Mouse (Mus musculus): ENCODE data around the gene Ago4. TPM values are rescaled to one million over a fixed set of nuclear protein-coding genes. Genes with fewer than 3 reads are reported as not detected.

Gene Ago4
- polyA plus RNA-seq, 1 experiment: 1.0 TPM

- Histone ChIP-seq H3K27me3 (ENCODE audit: control insufficient read depth, insufficient read depth, low read length) (no peaks in the 10 kb centered on the region), H3K4me1 (ENCODE audit: control insufficient read depth, insufficient read depth, insufficient read length) (no peaks in the 10 kb centered on the region; the same call in 1 of the 2 replicates), H3K27ac (ENCODE audit: insufficient read depth, low read length) (peak overlapping the region; percentile 70), H3K4me3 (ENCODE audit: extremely low read depth, insufficient read depth, insufficient read length) (peak overlapping the region; percentile 76), H3K36me3 (ENCODE audit: control insufficient read depth, insufficient read depth, low read length) (no peaks in the 10 kb centered on the region)
- TF ChIP-seq POLR2A (IDR thresholded peaks at IDR 0.05; ENCODE audit: low read depth, low read length) (no peak), CTCF (IDR thresholded peaks at IDR 0.05; ENCODE audit: extremely low read depth, insufficient read depth, insufficient read length, insufficient replicate concordance) (no peak)
- 2% methylated on average over 18 of the region's 25 CpGs for whole genome bisulfite sequencing
- peak; percentile 22 to 65 for DNase-seq (ENCODE audit: low read depth in 1 of 2, low spot score in 2 of 2)
Measured at GRCm38 (mm10) chr4:126467721-126468284, 65.5 kb downstream of the Ago4 start.

- H3K4me1 ChIP-seq (ENCODE audit: control insufficient read depth, insufficient read depth, insufficient read length): no peaks in the 10 kb centered on the region; the same call in 1 of the 2 replicates
- WGBS: 79% methylated on average over 8 of the region's 8 CpGs
Measured at GRCm38 (mm10) chr4:126466251-126466750, 67.0 kb downstream of the Ago4 start.

DNA sequence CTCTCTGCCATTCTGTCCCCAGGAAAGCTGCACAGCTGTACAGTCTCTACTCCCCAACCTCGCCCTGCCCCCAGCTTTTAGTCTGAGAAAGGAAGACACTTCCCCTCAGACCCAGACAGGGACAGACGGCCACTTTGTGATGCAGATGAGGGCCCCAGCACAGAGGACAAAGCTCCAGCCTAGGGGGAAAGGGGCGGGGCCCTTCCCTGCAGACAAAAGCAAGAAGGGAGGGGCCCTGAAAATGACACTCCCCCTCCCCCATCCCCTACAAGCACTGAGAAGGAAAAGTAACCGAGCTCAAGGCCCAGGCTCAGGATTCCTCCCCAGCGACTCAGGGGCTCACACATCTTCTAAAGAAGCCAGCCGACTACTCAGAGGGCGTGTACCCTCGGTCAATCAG lies 67.4 kb downstream of the Ago4 start:
- no peak overlapping the region for H3K27ac ChIP-seq (ENCODE audit: insufficient read depth, low read length)
- 55% methylated on average over 8 of the region's 8 CpGs for WGBS
- H3K4me3 ChIP-seq (ENCODE audit: extremely low read depth, insufficient read depth, insufficient read length): no peak overlapping the region
- H3K27me3 ChIP-seq (ENCODE audit: control insufficient read depth, insufficient read depth, low read length): no peaks in the 10 kb centered on the region
- no peak for DNase-seq (ENCODE audit: low read depth in 1 of 2, low spot score in 2 of 2)
- H3K36me3 ChIP-seq (ENCODE audit: control insufficient read depth, insufficient read depth, low read length): no peaks in the 10 kb centered on the region
- TF ChIP-seq POLR2A (IDR thresholded peaks at IDR 0.05; ENCODE audit: low read depth, low read length) (no peak), CTCF (IDR thresholded peaks at IDR 0.05; ENCODE audit: extremely low read depth, insufficient read depth, insufficient read length, insufficient replicate concordance) (no peak)
- H3K4me1 ChIP-seq (ENCODE audit: control insufficient read depth, insufficient read depth, insufficient read length): no peaks in the 10 kb centered on the region; the same call in 1 of the 2 replicates

More at GRCm38 (mm10) chr4:126466251-126466750, 67.0 kb downstream of the Ago4 start:
- Histone ChIP-seq H3K36me3 (ENCODE audit: control insufficient read depth, insufficient read depth, low read length) (no peaks in the 10 kb centered on the region), H3K27me3 (ENCODE audit: control insufficient read depth, insufficient read depth, low read length) (no peaks in the 10 kb centered on the region), H3K27ac (ENCODE audit: insufficient read depth, low read length) (no peak overlapping the region), H3K4me3 (ENCODE audit: extremely low read depth, insufficient read depth, insufficient read length) (no peak overlapping the region)
- TF ChIP-seq CTCF (IDR thresholded peaks at IDR 0.05; ENCODE audit: extremely low read depth, insufficient read depth, insufficient read length, insufficient replicate concordance): no peak
- TF ChIP-seq POLR2A (IDR thresholded peaks at IDR 0.05; ENCODE audit: low read depth, low read length): no peak
- no peak for DNase-seq (ENCODE audit: low read depth in 1 of 2, low spot score in 2 of 2)

GRCm38 (mm10) chr4:126464892-126465235 lies 68.4 kb downstream of the Ago4 start:
- Histone ChIP-seq H3K27me3 (ENCODE audit: control insufficient read depth, insufficient read depth, low read length) (no peaks in the 10 kb centered on the region), H3K27ac (ENCODE audit: insufficient read depth, low read length) (no peak overlapping the region), H3K36me3 (ENCODE audit: control insufficient read depth, insufficient read depth, low read length) (peaks cover 7% of the 10 kb centered on the region), H3K4me3 (ENCODE audit: extremely low read depth, insufficient read depth, insufficient read length) (no peak overlapping the region), H3K4me1 (ENCODE audit: control insufficient read depth, insufficient read depth, insufficient read length) (no peaks in the 10 kb centered on the region; the same call in 1 of the 2 replicates)
- no peak for TF ChIP-seq CTCF (IDR thresholded peaks at IDR 0.05; ENCODE audit: extremely low read depth, insufficient read depth, insufficient read length, insufficient replicate concordance)
- TF ChIP-seq POLR2A (IDR thresholded peaks at IDR 0.05; ENCODE audit: low read depth, low read length): no peak
- WGBS: 82% methylated on average over 2 of the region's 2 CpGs
- no peak for DNase-seq (ENCODE audit: low read depth in 1 of 2, low spot score in 2 of 2)

GRCm38 (mm10) chr4:126464189-126464891 lies 68.9 kb downstream of the Ago4 start:
- WGBS: 68% methylated on average over 4 of the region's 4 CpGs

DNA sequence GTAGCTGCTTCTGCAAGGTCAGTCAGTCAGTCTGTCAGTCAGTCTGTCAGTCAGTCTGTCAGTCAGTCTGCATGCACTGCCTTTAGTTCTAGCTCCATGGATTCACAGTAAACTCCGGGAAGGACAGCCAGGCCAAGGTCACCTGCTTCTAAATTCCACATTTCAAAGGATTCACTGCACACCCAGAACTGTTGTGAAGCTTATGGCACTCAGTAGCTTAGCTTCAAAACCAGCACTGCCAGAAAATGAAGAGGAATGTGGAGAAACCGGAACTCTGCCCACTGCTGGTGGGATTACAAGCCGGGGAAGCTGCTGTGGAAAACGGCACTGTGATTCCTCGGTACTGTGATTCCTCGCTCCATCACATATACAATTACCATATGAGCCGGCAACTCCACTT lies 77.8 kb downstream of the Ago4 start:
- Histone ChIP-seq H3K4me3 (ENCODE audit: extremely low read depth, insufficient read depth, insufficient read length) (no peak overlapping the region), H3K27me3 (ENCODE audit: control insufficient read depth, insufficient read depth, low read length) (no peaks in the 10 kb centered on the region), H3K4me1 (ENCODE audit: control insufficient read depth, insufficient read depth, insufficient read length) (no peaks in the 10 kb centered on the region), H3K27ac (ENCODE audit: insufficient read depth, low read length) (no peak overlapping the region), H3K36me3 (ENCODE audit: control insufficient read depth, insufficient read depth, low read length) (peaks cover 37% of the 10 kb centered on the region)
- WGBS: 95% methylated on average over 7 of the region's 7 CpGs
- DNase-seq (ENCODE audit: low read depth in 1 of 2, low spot score in 2 of 2): no peak
- TF ChIP-seq POLR2A (IDR thresholded peaks at IDR 0.05; ENCODE audit: low read depth, low read length): no peak
- no peak for TF ChIP-seq CTCF (IDR thresholded peaks at IDR 0.05; ENCODE audit: extremely low read depth, insufficient read depth, insufficient read length, insufficient replicate concordance)

More at GRCm38 (mm10) chr4:126464189-126464891, 68.9 kb downstream of the Ago4 start:
- Histone ChIP-seq H3K27ac (ENCODE audit: insufficient read depth, low read length) (no peak overlapping the region), H3K36me3 (ENCODE audit: control insufficient read depth, insufficient read depth, low read length) (peaks cover 10% of the 10 kb centered on the region), H3K4me1 (ENCODE audit: control insufficient read depth, insufficient read depth, insufficient read length) (no peaks in the 10 kb centered on the region; the same call in 1 of the 2 replicates), H3K27me3 (ENCODE audit: control insufficient read depth, insufficient read depth, low read length) (no peaks in the 10 kb centered on the region), H3K4me3 (ENCODE audit: extremely low read depth, insufficient read depth, insufficient read length) (no peak overlapping the region)
- TF ChIP-seq CTCF (IDR thresholded peaks at IDR 0.05; ENCODE audit: extremely low read depth, insufficient read depth, insufficient read length, insufficient replicate concordance): no peak
- TF ChIP-seq POLR2A (IDR thresholded peaks at IDR 0.05; ENCODE audit: low read depth, low read length): no peak
- no peak for DNase-seq (ENCODE audit: low read depth in 1 of 2, low spot score in 2 of 2)
